Mouse (Mus musculus) urinary bladder, postnatal 0 days (tissue): ENCODE measurements around the gene Pold4. TPM values are rescaled to one million over a fixed set of nuclear protein-coding genes. Genes with fewer than 3 reads are reported as not detected.

ENCODE experiments used
- microRNA-seq: library from miRNA; unstranded; fragments of <30 nt; microRNA quantifications from one replicate; pipeline ENCODE4, GENCODE M21; 2016
- polyA plus RNA-seq: library from polyadenylated mRNA; unstranded; fragments of >200 nt; fragmentation: Nextera tagmentation; extraction: Ambion mirVana; gene quantifications from 2 replicates; pipeline ENCODE4 v1.2.1, GENCODE M21; 2015

Gene Pold4
- polyA plus RNA-seq = 44.5 and 63.8 TPM in 2 replicates

DNA sequence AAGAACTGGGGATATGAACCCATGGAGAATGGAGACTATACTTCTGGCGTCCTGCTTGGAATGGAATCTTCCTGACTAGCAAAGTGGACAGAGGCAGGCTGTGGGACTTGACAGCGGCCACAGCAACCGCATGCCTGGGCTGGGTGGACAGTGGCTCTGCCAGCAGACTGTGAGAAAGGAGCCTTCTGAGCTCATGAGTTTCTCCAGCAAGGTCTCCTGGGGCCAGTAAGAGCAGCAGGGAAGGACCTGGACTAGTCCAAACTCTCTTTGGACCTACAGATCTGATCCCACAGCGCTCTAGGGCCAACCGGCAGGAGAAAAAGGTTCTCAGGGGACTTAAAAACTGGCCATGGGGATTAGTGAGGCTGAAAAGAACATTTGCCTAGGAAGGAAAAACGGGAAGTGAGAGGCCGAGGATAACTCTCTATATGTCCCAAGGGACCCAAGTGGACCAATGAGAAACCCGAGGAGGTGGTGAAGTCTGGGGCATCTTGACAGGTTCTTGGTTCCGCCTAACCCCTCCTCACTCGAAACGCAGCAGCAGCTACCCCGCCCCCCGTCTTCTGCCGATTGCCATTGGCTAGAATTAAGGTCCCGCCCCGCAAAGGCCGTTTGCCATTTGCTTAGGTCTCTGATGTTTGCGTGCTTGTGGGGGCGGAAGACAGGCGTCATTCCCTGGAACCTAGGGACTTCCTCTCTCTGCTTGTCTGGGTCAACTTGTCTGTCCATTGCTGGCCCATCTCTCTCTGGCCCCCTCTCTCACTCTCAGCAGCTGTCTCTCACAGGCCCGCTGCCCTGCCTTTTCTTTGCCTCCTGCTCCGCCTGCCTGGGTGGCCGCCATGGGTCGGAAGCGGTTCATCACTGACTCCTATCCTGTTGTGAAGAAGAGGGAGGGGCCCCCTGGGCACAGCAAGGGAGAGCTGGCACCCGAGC lies at the start of gene Pold4:
Gene Pold4, plus strand, starts transcription at position 647 of the 933 bp plus-strand sequence.

DNA sequence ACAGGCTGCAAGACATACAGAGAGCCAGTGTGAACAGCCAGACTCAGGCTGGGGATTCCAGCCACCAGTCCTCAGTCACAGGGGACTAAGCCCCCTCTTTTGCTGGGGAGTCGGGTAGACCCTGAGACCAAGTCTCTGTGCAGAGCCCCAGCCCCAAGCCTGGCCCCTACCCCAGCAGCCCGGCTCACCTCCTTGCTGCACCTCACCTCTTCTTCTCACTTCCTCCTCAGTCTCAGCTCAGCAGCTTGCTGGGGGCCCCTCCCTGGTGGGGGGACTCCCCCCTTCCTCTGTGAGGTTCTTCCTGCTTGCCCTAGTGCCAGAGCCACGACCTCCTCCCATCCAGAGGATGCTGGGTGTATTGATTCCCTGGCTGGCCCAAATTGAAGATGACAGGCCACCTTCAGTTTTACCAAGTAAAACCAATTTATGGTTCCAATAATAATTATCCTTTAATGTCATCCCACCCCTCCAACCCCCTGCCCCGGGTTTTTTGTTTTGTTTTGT lies 40.8 kb upstream of the Pold4 start, which contains the start of gene Tbc1d10c:
Gene Tbc1d10c, minus strand, starts transcription at position 454 of the 504 bp plus-strand sequence.

DNA sequence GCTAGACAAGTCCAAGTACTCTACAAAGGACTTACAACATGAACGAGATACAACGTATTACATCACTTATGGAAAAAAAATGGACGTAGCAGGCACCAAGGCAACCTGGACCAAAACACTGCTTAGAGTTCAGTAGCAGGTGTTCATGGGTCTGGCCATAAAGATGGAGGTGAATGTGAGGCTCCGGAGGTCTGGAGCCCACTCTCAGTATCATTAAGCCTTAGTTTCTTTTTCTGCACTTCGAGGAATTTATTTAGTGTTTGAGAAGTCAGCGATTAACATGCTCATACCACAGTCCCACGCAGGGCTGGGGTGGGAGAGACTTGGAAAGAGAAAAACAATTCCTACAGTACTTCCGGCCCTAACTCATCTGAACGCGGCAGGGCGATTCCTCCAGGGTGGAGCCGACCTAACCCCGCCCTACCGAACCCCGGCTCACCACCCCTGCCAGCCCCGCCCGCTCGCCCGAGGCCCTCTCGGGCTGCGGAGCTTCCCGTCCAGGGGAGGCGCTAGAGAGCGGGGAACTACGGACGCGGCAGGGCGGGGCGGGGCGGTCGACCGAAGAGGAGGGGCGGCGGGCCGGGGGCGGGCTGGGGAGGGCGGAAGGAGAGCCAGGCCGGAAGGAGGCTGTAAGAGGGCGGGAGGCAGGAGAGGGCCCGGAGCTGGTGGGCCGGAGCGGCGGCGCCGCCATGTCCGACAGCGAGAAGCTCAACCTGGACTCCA lies 40.0 kb upstream of the Pold4 start, which contains the start of gene Ppp1ca:
Gene Ppp1ca, plus strand, starts transcription at position 538 of the 723 bp plus-strand sequence.

DNA sequence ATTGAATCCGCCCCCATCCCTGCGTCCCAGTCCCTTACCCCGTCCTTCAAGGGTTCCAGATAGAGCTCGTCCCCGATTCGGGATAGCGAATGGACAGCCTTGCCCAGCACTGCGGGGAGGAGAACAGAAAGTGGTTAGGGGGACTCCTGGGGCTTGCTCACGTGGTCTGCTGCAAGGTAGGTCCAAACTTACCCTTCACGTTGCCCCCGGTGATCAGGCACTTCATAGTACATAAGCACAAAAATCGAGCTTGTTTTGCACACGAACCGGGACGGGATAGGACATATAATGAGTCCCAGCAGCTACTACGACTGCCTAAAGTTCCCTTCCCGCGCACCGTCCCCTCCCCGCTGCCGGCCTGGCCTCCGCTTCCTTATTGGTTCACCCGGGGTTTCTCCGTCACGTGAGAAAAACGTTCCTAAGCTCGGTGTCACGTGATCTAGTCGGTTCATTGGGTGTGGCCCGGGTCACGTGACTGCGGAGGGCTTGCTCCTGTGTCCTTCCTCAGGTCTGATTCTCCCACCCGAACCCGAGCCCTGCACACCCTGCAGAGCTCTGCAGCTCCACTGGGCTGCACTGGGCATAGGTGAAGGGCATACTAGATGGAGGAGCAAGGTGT lies 30.3 kb upstream of the Pold4 start, which contains the start of gene Rad9a:
Gene Rad9a, minus strand, starts transcription at position 372 of the 619 bp plus-strand sequence.

DNA sequence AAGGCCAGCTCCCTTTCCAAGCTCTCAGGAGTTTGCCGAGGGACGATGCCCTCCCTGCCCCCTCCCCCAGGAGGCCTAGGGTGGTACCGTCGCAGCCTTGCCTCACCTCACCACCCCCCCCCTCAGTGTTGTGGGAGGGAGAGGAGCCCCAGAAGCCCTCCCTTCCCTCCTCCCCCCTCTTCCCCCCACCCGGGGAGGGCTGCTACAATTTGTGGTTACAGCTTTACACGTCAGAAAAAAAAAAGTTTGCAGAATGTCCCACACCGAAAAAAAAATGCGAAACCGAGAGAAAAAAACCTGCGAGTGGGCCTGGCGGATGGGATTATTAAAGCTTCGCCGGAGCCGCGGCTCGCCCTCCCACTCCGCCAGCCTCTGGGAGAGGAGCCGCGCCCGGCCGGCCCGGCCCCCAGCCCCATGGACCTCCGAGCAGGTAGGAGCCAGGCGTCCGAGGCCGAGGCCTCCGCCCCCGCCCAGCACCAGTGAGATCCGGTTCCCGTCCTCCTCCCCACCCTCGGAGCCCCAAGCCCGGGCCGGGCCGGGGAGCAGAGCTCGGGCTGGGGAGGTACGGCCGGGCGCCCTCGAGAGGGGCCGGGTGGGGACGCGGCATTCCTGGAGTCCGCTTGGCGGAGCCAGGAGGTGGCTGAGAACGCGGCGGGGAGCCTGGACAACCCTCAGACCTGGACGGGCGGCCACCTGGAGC lies 17.5 kb upstream of the Pold4 start, which contains the start of the genes Clcf1 and AC109138.7:
Gene Clcf1, plus strand, starts transcription at position 168 of the 700 bp plus-strand sequence.
Gene AC109138.7, plus strand, starts transcription at position 287 of the 700 bp plus-strand sequence.

DNA sequence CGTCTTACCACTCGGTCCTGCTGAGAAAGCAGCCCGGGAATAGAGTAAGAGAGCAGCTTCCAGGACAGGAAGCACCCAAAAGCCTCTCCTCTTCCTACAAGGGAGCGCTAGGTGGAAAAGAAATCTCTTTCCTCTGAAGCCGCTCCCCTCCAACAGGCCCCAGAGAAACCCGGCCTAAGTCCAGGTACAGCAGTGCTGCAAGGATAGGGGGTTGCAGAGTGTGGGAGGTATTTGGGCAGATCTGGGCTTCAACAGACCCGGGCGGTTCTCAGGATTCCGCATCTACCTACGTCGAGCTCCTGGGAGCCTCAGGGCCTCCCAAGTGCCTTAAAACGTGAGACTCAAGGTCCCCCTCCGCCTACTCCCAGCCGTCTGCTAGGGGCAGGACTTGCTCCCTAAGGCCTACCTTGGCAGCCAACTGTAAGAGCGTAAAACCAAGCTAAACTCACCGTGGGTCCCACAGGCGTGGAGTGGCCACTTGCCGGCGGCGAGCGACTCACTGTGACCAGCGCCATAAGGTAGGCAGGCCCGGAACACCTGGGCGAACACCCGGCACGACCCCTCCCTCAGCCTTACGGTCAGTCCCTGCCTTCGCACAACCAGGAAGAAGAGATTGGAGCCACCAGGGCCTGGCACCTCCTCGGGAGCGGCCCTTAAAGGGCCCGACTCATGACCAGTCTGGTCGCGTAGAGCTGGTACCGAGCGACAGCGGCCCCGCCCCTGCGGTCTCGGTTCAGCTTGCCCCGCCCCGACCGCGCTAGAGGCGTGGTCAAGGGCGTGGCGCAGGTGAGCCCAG lies 37.1 kb downstream of the Pold4 start, which contains the start of gene Ssh3:
Gene Ssh3, minus strand, starts transcription at position 615 of the 796 bp plus-strand sequence.

DNA sequence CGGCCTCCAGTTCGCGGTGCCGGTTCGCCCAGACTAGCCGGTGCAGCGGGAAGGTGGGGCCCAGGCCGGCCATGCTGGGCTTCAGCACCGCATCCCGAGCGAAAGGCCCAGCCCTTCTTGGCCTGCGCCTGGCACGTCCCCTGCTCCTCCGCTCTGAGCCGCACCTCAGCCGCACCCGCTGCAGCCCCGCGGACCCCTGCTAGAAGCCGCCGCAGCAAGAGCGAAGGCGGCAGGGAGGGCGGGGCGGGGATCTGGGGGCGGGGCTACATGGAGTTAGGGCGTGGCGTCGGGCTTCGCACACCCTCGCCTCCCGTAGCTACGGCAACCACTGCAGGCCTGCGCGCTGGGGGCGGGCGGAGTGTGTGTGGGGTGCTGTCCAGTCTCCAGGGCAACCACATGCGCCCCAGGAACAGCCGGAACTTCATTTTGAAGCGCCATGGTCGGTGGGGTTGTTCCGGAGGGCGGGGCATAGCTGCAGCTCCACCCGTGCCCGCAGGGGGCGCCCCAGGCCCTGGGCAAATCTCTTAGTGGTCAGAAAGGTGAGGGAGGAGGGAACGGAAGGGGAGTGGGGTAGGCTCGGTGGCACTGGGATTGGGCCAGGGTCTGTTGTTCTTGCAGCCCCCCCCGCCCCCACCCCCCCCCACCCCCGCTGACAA lies 51.3 kb downstream of the Pold4 start, which contains the start of gene Ankrd13d:
Gene Ankrd13d, minus strand, starts transcription at position 240 of the 656 bp plus-strand sequence.

Small RNA genes within 50 kb of the gene (microRNA-seq; reads per million reads assigned to microRNA genes)
- gene Gm26115 (not detected), gene Mir6985 (0.93 reads per million)

Other genes with a start within 250 kb of the Pold4 start
- gene Acy3, start 245.3 kb upstream of the Pold4 start, polyA plus RNA-seq = 6.1 and 7.0 TPM in 2 replicates
- gene Tbx10, start 239.1 kb upstream of the Pold4 start, polyA plus RNA-seq = 0.11 TPM in 1 of 2 replicates, not detected in the other
- gene Nudt8, start 231.3 kb upstream of the Pold4 start, polyA plus RNA-seq = 29.1 and 36.0 TPM in 2 replicates
- 0.82 and 1.3 TPM in 2 replicates for gene Gm49405, start 231.3 kb upstream of the Pold4 start, polyA plus RNA-seq
- 1.5 and 2.1 TPM in 2 replicates for gene Doc2g, start 228.6 kb upstream of the Pold4 start, polyA plus RNA-seq
- gene Ndufv1, start 219.1 kb upstream of the Pold4 start, polyA plus RNA-seq = 170 and 175 TPM in 2 replicates
- gene Gstp1, start 193.9 kb upstream of the Pold4 start, polyA plus RNA-seq = 432 and 441 TPM in 2 replicates
- 21.6 and 25.1 TPM in 2 replicates for gene Gstp2, start 185.9 kb upstream of the Pold4 start, polyA plus RNA-seq
- gene Gstp3, start 172.3 kb upstream of the Pold4 start, polyA plus RNA-seq = 0.33 and 0.52 TPM in 2 replicates
- gene Cabp2, start 150.3 kb upstream of the Pold4 start, polyA plus RNA-seq = not detected in 2 replicates
- 75.9 and 93.8 TPM in 2 replicates for gene Cdk2ap2, start 134.7 kb upstream of the Pold4 start, polyA plus RNA-seq
- gene Pitpnm1, start 131.9 kb upstream of the Pold4 start, polyA plus RNA-seq = 10.2 and 13.2 TPM in 2 replicates
- 76.9 and 77.9 TPM in 2 replicates for gene Aip, start 106.0 kb upstream of the Pold4 start, polyA plus RNA-seq
- gene Gpr152, start 92.1 kb upstream of the Pold4 start, polyA plus RNA-seq = not detected in 2 replicates
- 0.28 and 0.41 TPM in 2 replicates for gene Cabp4, start 87.9 kb upstream of the Pold4 start, polyA plus RNA-seq
- 130 and 133 TPM in 2 replicates for gene Coro1b, start 83.3 kb upstream of the Pold4 start, polyA plus RNA-seq
- 0.54 and 0.65 TPM in 2 replicates for gene Ptprcap, start 78.3 kb upstream of the Pold4 start, polyA plus RNA-seq
- gene Rps6kb2, start 68.5 kb upstream of the Pold4 start, polyA plus RNA-seq = 28.6 and 31.4 TPM in 2 replicates
- gene Carns1, start 56.4 kb upstream of the Pold4 start, polyA plus RNA-seq = 5.8 and 7.8 TPM in 2 replicates
- 1.3 and 1.5 TPM in 2 replicates for gene Tbc1d10c, start 40.6 kb upstream of the Pold4 start, polyA plus RNA-seq
- 476 and 486 TPM in 2 replicates for gene Ppp1ca, start 39.8 kb upstream of the Pold4 start, polyA plus RNA-seq
- gene Rad9a, start 30.2 kb upstream of the Pold4 start, polyA plus RNA-seq = 12.6 and 15.8 TPM in 2 replicates
- 1.8 TPM in 2 replicates for gene Clcf1, start 17.7 kb upstream of the Pold4 start, polyA plus RNA-seq
- not detected in 2 replicates for gene AC109138.7, start 17.5 kb upstream of the Pold4 start, polyA plus RNA-seq
- gene Ssh3, start 37.3 kb downstream of the Pold4 start, polyA plus RNA-seq = 19.2 and 19.3 TPM in 2 replicates
- 7.9 and 8.3 TPM in 2 replicates for gene Ankrd13d, start 51.2 kb downstream of the Pold4 start, polyA plus RNA-seq
- gene Grk2, start 74.3 kb downstream of the Pold4 start, polyA plus RNA-seq = 12.7 and 15.0 TPM in 2 replicates
- gene Kdm2a, start 166.4 kb downstream of the Pold4 start, polyA plus RNA-seq = 18.6 and 21.3 TPM in 2 replicates
- gene Rhod, start 207.5 kb downstream of the Pold4 start, polyA plus RNA-seq = 25.0 and 28.7 TPM in 2 replicates
- 0.64 and 0.74 TPM in 2 replicates for gene Syt12, start 245.5 kb downstream of the Pold4 start, polyA plus RNA-seq